Mouse (Mus musculus) cerebellum, adult 9-10 months (tissue): Measurements from ENCODE around the gene Rpl15.
A peak's percentile ranks its signal among the peaks of the same experiment; 100 is the strongest.
"Not testable (repeated sequence)": the region's sequence is repeated elsewhere in the genome, so short reads cannot be mapped to it uniquely, and the experiment has no call there.

Source experiments
- DNase-seq: peaks from one replicate; pipeline ENCODE4 v3.0.0; 2022

The Rpl15 gene

GRCm38 (mm10) chr14:18270529-18271441 lies at the start of gene Rpl15, which contains the start of gene Nkiras1:
Gene Rpl15, minus strand, starts transcription at chr14:18271391.
Gene Nkiras1, plus strand, starts transcription at chr14:18271136.
- DNase-seq: peak; percentile 99

- DNase-seq: no peak
These were observed 46.5 kb upstream of the Rpl15 start for GRCm38 (mm10) chr14:18317457-18318411.

- no peak for DNase-seq
These were observed 33.0 kb upstream of the Rpl15 start for GRCm38 (mm10) chr14:18304165-18304564.

GRCm38 (mm10) chr14:18303262-18303661 lies 32.1 kb upstream of the Rpl15 start:
- peak; percentile 38 for DNase-seq

GRCm38 (mm10) chr14:18302750-18303149 lies 31.6 kb upstream of the Rpl15 start:
- DNase-seq: no peak

- no peak for DNase-seq
These were observed 30.4 kb upstream of the Rpl15 start for GRCm38 (mm10) chr14:18301591-18301990.

GRCm38 (mm10) chr14:18300676-18301075 lies 29.5 kb upstream of the Rpl15 start:
- DNase-seq: no peak

GRCm38 (mm10) chr14:18298874-18299273 lies 27.7 kb upstream of the Rpl15 start:
- no peak for DNase-seq

GRCm38 (mm10) chr14:18297441-18297840 lies 26.2 kb upstream of the Rpl15 start:
- DNase-seq: no peak

GRCm38 (mm10) chr14:18292578-18292977 lies 21.4 kb upstream of the Rpl15 start:
- DNase-seq: no peak

GRCm38 (mm10) chr14:18292111-18292510 lies 20.9 kb upstream of the Rpl15 start:
- DNase-seq: no peak

- no peak for DNase-seq
These were observed 16.2 kb upstream of the Rpl15 start for GRCm38 (mm10) chr14:18287391-18287790.

GRCm38 (mm10) chr14:18286441-18286840 lies 15.2 kb upstream of the Rpl15 start:
- DNase-seq: no peak

- no peak for DNase-seq
These were observed 14.3 kb upstream of the Rpl15 start for GRCm38 (mm10) chr14:18285476-18285875.

GRCm38 (mm10) chr14:18284581-18284980 lies 13.4 kb upstream of the Rpl15 start:
- DNase-seq: peak; percentile 46

GRCm38 (mm10) chr14:18280375-18280774 lies 9.2 kb upstream of the Rpl15 start:
- no peak for DNase-seq

- no peak for DNase-seq
These were observed 3.3 kb upstream of the Rpl15 start for GRCm38 (mm10) chr14:18274526-18274925.

- no peak for DNase-seq
These were observed 475 bp upstream of the Rpl15 start for GRCm38 (mm10) chr14:18271666-18272065.

- DNase-seq: not testable (repeated sequence)
These were observed 1.2 kb downstream of the Rpl15 start for GRCm38 (mm10) chr14:18269947-18270528.

GRCm38 (mm10) chr14:18263427-18263826 lies 7.8 kb downstream of the Rpl15 start:
- DNase-seq: no peak

GRCm38 (mm10) chr14:18261203-18261602 lies 10.0 kb downstream of the Rpl15 start:
- no peak for DNase-seq

- DNase-seq: no peak
These were observed 28.5 kb downstream of the Rpl15 start for GRCm38 (mm10) chr14:18242638-18243130.

GRCm38 (mm10) chr14:18241786-18242185 lies 29.4 kb downstream of the Rpl15 start:
- DNase-seq: no peak
